7 mouse cellular contexts compared by ENCODE assay signal in genomic region chr6:124663424-124663795, GRCm38 (mm10). TPM values are rescaled to one million over a fixed set of nuclear protein-coding genes. Genes with fewer than 3 reads are reported as not detected.
A peak's percentile ranks its signal among the peaks of the same experiment; 100 is the strongest.
DNase-seq lines count a peak whose midpoint lies in the region; ATAC-seq and TF ChIP-seq lines count a peak whose summit lies in the region.

No protein-coding gene starts in this region.

- H3K27me3 ChIP-seq in lung, embryonic 14.5 days (ENCODE audit: insufficient read depth, low read length): no peaks in the 10 kb centered on the region
- H3K27me3 ChIP-seq in limb, embryonic 13.5 days: no peaks in the 10 kb centered on the region
- no peaks in the 10 kb centered on the region for H3K27me3 ChIP-seq in small intestine, adult 2 months (ENCODE audit: control insufficient read depth, insufficient read depth, low read length)

- peak overlapping the region; percentile 76 for H3K4me2 ChIP-seq in lung, embryonic 14.5 days
- peak overlapping the region; percentile 85 for H3K4me2 ChIP-seq in limb, embryonic 13.5 days (replicated peaks)

- no peak for TF ChIP-seq POLR2A in small intestine, adult 2 months (IDR thresholded peaks at IDR 0.05; ENCODE audit: low read depth, low read length)

- no peaks in the 10 kb centered on the region for H3K4me1 ChIP-seq in lung, embryonic 14.5 days (ENCODE audit: insufficient read depth)
- H3K4me1 ChIP-seq in limb, embryonic 13.5 days: peaks cover 17% of the 10 kb centered on the region
- peaks cover 9% of the 10 kb centered on the region for H3K4me1 ChIP-seq in small intestine, adult 2 months (ENCODE audit: control insufficient read depth, insufficient read depth, insufficient read length, low read length)

- WGBS in lung, embryonic 14.5 days: 13% methylated on average over 13 of the region's 13 CpGs
- 16% methylated on average over 13 of the region's 13 CpGs for WGBS in limb, embryonic 13.5 days
- 4% methylated on average over 13 of the region's 13 CpGs for WGBS in small intestine, adult 2 months

- H3K36me3 ChIP-seq in lung, embryonic 14.5 days (ENCODE audit: insufficient read depth): no peaks in the 10 kb centered on the region
- no peaks in the 10 kb centered on the region for H3K36me3 ChIP-seq in limb, embryonic 13.5 days
- peaks cover 3% of the 10 kb centered on the region; the same call in 1 of the 2 replicates for H3K36me3 ChIP-seq in small intestine, adult 2 months (ENCODE audit: control insufficient read depth, insufficient read depth, low read length)

- ATAC-seq in lung, embryonic 14.5 days (ENCODE audit: insufficient read depth): no peak
- peak; percentile 26 for ATAC-seq in erythroid progenitor cell, adult 5-6 weeks (replicated peaks; ENCODE audit: low FRiP score, poor library complexity, severe bottlenecking)
- ATAC-seq in limb, embryonic 13.5 days (ENCODE audit: low FRiP score, low read depth): no peak

- H3K27ac ChIP-seq in lung, embryonic 14.5 days (ENCODE audit: low read depth): no peak overlapping the region
- peak overlapping the region; percentile 55; the same call in 1 of the 2 replicates for H3K27ac ChIP-seq in limb, embryonic 13.5 days
- peak overlapping the region; percentile 92 for H3K27ac ChIP-seq in small intestine, adult 2 months (ENCODE audit: insufficient read depth, low read depth, low read length)

- no peak for TF ChIP-seq CTCF in lung, embryonic 14.5 days (IDR thresholded peaks at IDR 0.05; ENCODE audit: low read depth)
- 0 out of 2 replicates have a peak, but pooled peaks have one; percentile 2 for TF ChIP-seq CTCF in small intestine, adult 2 months (IDR thresholded peaks at IDR 0.05; ENCODE audit: extremely low read depth, insufficient read length, insufficient replicate concordance, low read depth, low read length)

- peak; percentile 14 for DNase-seq in lung, embryonic 14.5 days
- no peak for DNase-seq in lung, postnatal 25 days (ENCODE audit: low spot score)
- DNase-seq in thymus, postnatal 25 days: no peak
- DNase-seq in embryo, embryonic 9.5 days (ENCODE audit: extremely low spot score): no peak

- H3K9me3 ChIP-seq in lung, embryonic 14.5 days (ENCODE audit: low read depth, low read length): no peaks in the 10 kb centered on the region
- H3K9me3 ChIP-seq in limb, embryonic 13.5 days: no peaks in the 10 kb centered on the region

- H3K4me3 ChIP-seq in lung, embryonic 14.5 days (ENCODE audit: low read depth, low read length): peak overlapping the region; percentile 58
- peak overlapping the region; percentile 70 for H3K4me3 ChIP-seq in limb, embryonic 13.5 days
- peak overlapping the region; percentile 95 for H3K4me3 ChIP-seq in small intestine, adult 2 months (ENCODE audit: low read depth, low read length)

- peak overlapping the region; percentile 61 for H3K9ac ChIP-seq in lung, embryonic 14.5 days
- peak overlapping the region; percentile 69 for H3K9ac ChIP-seq in limb, embryonic 13.5 days

RNA-seq across cellular contexts. Expression of gene Lpcat3, which starts 0.6 kb away (rescaled TPM):
- polyA plus RNA-seq in lung, embryonic 14.5 days (2014; fragmentation: Nextera tagmentation; extraction: Ambion mirVana): 50.3 and 53.1 TPM in 2 replicates
- total RNA-seq in erythroid progenitor cell, adult 5-6 weeks (2015; ENCODE audit: low replicate concordance): 452 and 538 TPM in 2 replicates
- total RNA-seq in erythroid progenitor cell, adult 5-6 weeks (2017; ENCODE audit: low replicate concordance): 191 and 249 TPM in 2 replicates
- 56.4 and 57.0 TPM in 2 replicates for polyA plus RNA-seq in limb, embryonic 13.5 days (2015; fragmentation: Nextera tagmentation; extraction: Ambion mirVana)
- 127 and 323 TPM in 2 replicates for polyA plus RNA-seq in small intestine, adult 2 months (2012; rRNA removed)

RNA-seq across cellular contexts. Expression of gene C1s2, which starts 27.5 kb away (rescaled TPM):
- not detected in 2 replicates for polyA plus RNA-seq in lung, embryonic 14.5 days (2014; fragmentation: Nextera tagmentation; extraction: Ambion mirVana)
- total RNA-seq in erythroid progenitor cell, adult 5-6 weeks (2015; ENCODE audit: low replicate concordance): not detected in 2 replicates
- total RNA-seq in erythroid progenitor cell, adult 5-6 weeks (2017; ENCODE audit: low replicate concordance): not detected in 2 replicates
- polyA plus RNA-seq in limb, embryonic 13.5 days (2015; fragmentation: Nextera tagmentation; extraction: Ambion mirVana): 0.24 TPM in 1 of 2 replicates, not detected in the other
- polyA plus RNA-seq in small intestine, adult 2 months (2012; rRNA removed): not detected in 2 replicates

RNA-seq across cellular contexts. Expression of gene Emg1, which starts 48.6 kb away (rescaled TPM):
- 214 and 228 TPM in 2 replicates for polyA plus RNA-seq in lung, embryonic 14.5 days (2014; fragmentation: Nextera tagmentation; extraction: Ambion mirVana)
- 103 and 153 TPM in 2 replicates for total RNA-seq in erythroid progenitor cell, adult 5-6 weeks (2015; ENCODE audit: low replicate concordance)
- 69.4 and 86.4 TPM in 2 replicates for total RNA-seq in erythroid progenitor cell, adult 5-6 weeks (2017; ENCODE audit: low replicate concordance)
- polyA plus RNA-seq in limb, embryonic 13.5 days (2015; fragmentation: Nextera tagmentation; extraction: Ambion mirVana): 190 and 201 TPM in 2 replicates
- 26.8 and 34.9 TPM in 2 replicates for polyA plus RNA-seq in small intestine, adult 2 months (2012; rRNA removed)

RNA-seq across cellular contexts. Expression of gene Phb2, which starts 48.7 kb away (rescaled TPM):
- polyA plus RNA-seq in lung, embryonic 14.5 days (2014; fragmentation: Nextera tagmentation; extraction: Ambion mirVana): 354 and 377 TPM in 2 replicates
- total RNA-seq in erythroid progenitor cell, adult 5-6 weeks (2015; ENCODE audit: low replicate concordance): 61.2 and 143 TPM in 2 replicates
- 76.0 and 79.9 TPM in 2 replicates for total RNA-seq in erythroid progenitor cell, adult 5-6 weeks (2017; ENCODE audit: low replicate concordance)
- polyA plus RNA-seq in limb, embryonic 13.5 days (2015; fragmentation: Nextera tagmentation; extraction: Ambion mirVana): 324 and 325 TPM in 2 replicates
- 87.7 and 122 TPM in 2 replicates for polyA plus RNA-seq in small intestine, adult 2 months (2012; rRNA removed)
